Mouse (Mus musculus) lung, adult 2 months (tissue): ENCODE measurements around the gene Spag9.

Source experiments
- CTCF ChIP-seq: fragments of 200-500 bp; IDR thresholded peaks from 2 replicates; pipeline ENCODE4 v1.5.1; 2011; ENCODE audit warnings: mild to moderate bottlenecking, low read length, control low read depth; ENCODE audit not compliant: insufficient read depth
- POLR2A ChIP-seq: fragments of 200-500 bp; IDR thresholded peaks from 2 replicates; pipeline ENCODE4 v1.6.1; 2011; ENCODE audit warnings: low read depth, mild to moderate bottlenecking, control low read depth, low read length, borderline replicate concordance; ENCODE audit errors: extremely low read depth

DNA sequence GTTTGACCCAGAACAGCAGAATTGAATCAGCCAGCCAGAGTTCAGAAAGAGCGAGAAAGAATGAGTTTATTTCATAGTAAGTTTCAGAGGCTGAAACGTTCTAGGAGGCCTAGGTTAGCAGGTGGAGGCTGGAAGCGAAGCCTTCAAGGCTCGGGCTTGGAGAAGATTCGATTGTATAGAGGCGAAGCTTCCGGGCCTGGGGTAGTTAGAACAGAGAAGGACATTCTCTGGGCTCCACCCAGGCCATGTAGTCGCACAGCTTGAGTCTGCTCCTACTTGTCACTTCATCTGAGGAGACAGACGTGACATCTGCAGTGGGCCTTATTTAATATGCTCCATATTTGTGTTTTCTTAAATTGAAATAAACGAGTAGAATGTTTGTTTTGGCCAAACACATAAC lies 125.6 kb downstream of the Spag9 start:
- TF ChIP-seq POLR2A (no peak), CTCF (no peak)
